Mouse (Mus musculus) heart, adult 8-10 months (tissue): ENCODE data around the gene Kdm4b. TPM values are rescaled to one million over a fixed set of nuclear protein-coding genes. Genes with fewer than 3 reads are reported as not detected.

Source experiments
- DNase-seq: peaks from one replicate; pipeline ENCODE4 v3.0.0; 2022; ENCODE audit warnings: low spot score
- total RNA-seq, 4 experiments: library from RNA; stranded (reverse); gene quantifications; 2 replicates each; pipeline ENCODE4 v1.2.4; 2022

Gene Kdm4b
- total RNA-seq, 4 experiments from 2014 or later: 29.0 to 34.4 (median 32.4) TPM

- no peak for DNase-seq
These were observed 27.6 kb upstream of the Kdm4b start for GRCm38 (mm10) chr17:56298238-56298637.

GRCm38 (mm10) chr17:56300186-56300585, 25.7 kb upstream of the Kdm4b start, which contains the start of gene Arrdc5:
Arrdc5 (minus strand) TSS chr17:56300286.
- DNase-seq: no peak

GRCm38 (mm10) chr17:56302363-56302996, 23.4 kb upstream of the Kdm4b start:
- DNase-seq: no peak

- peak; percentile 69 for DNase-seq
These were observed 22.6 kb upstream of the Kdm4b start, which contains the start of gene Uhrf1 for GRCm38 (mm10) chr17:56303160-56303846. Uhrf1 (plus strand) TSS chr17:56303321.

GRCm38 (mm10) chr17:56303847-56304586, 21.8 kb upstream of the Kdm4b start:
- DNase-seq: peak; percentile 94

DNA sequence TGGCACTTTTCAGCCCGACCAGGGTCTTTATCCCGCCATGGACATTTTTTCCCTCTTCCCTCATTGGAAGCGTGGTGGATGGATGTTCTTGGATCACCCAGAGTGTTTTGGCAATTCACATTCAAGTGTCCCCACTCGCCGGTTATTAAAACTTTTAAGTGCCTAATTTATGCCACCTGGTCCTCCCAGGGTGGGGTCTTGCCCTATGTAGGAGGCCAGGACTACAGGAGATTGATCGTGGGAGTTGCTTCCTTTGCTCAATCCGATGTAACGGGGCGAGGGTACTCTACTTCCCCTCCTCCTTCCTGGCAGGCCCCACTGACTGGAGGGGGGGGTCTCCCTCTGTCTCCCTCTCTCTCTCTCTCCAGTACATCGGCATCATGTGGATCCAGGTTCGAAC, 21.1 kb upstream of the Kdm4b start:
- no peak for DNase-seq

DNA sequence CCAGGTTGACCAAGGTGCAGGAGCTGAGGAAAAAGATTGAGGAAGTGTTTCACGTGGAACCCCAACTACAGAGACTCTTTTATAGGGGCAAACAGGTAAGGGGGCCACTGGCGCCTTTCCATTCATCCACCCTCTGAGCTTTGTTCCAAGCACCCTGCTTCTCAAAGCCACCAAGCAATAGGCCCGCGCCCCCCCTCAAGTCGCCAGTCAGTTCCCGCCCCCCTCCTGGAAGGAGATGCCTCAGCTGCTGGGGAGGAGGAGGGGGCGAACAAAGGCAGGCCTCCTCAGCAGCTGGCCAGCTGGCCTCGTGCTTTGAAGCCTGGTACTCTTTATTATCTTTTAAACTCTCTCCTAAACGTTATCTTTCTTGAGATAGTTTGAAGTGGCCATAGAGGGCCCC, 20.7 kb upstream of the Kdm4b start:
- no peak for DNase-seq

GRCm38 (mm10) chr17:56305826-56306225, 20.0 kb upstream of the Kdm4b start:
- DNase-seq: no peak

DNA sequence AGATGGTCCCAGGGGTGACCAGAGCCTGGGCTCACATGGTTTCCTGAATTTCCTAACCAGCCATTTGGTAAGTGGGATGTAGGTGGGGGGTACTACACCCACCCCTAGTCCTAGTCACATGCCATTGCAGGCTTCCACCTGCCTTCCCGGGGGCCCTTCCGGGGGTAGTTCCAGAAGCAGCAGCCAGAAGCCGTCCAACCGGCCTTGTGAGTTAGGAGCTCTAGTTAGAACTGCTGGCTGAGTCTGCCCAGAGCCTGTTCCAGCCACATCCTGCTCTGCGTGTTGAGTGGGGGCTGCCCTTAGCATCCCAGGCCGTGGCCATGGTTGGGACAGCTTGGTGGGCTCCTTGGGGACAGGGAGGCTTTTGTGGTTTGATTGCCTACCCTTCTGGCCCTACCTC, 17.8 kb upstream of the Kdm4b start:
- DNase-seq: no peak

GRCm38 (mm10) chr17:56309191-56309945, 16.5 kb upstream of the Kdm4b start:
- no peak for DNase-seq

GRCm38 (mm10) chr17:56324419-56324818, 1.4 kb upstream of the Kdm4b start:
- no peak for DNase-seq

GRCm38 (mm10) chr17:56326153-56327147, 588 bp downstream of the Kdm4b start:
- DNase-seq: no peak

DNA sequence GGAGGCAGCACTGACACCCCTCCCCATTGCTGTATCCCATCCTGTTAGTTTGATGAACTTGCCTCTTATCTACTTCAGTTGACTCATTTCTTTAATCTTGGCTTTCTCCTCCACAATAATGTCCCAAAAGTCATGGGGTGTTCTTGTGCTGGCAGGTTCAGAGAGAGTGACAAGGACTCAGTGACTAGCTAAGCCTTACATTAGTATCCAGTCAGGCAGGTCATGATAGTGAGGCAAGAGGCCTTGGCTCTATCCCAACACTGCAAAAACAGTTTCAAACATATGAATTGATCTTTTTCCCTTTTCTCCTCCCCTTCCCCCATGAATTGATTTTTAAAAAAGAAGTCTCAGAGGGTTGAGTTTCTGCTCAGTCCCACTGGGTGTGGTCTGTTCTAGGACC, 3.4 kb downstream of the Kdm4b start:
- DNase-seq: no peak

DNA sequence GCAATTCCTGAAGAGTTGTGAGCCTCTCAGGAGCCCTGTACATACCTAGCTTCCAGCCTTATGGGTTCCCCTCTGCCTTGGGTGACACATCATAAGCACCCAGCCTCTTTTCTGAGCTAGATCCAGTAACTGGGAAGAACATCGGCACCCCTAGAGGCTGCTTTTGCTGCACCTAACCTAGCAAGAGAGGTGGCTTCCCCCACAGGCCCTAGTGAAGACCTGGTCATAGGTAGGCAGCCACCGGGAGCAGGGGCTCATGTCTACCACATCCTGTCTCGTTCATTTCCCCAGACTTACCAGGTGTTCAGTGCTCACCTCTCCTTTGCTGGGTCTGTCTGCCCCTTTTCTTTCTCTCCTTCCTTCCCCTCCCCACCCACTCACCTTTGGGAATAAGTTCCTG, 4.5 kb downstream of the Kdm4b start:
- no peak for DNase-seq

DNA sequence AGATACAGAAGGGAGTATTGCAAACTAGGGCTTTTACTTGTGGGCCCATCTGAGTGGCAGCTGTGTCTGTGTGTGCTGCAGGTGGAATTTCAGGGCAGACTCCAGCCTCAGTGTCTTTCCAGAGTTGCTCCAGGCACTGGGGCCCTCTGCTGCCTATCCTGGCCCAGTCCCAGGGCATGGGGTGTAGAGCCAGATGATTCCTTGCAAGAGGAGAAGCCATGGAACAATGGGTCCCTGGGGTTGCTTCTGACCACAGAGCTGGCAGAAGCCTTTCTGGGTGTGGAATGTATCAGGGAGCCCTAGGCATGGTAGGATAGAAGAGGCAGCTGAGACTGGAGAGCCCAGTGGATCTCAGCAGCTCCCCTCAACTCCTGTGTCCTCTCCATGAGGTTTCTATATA, 5.4 kb downstream of the Kdm4b start:
- no peak for DNase-seq

DNA sequence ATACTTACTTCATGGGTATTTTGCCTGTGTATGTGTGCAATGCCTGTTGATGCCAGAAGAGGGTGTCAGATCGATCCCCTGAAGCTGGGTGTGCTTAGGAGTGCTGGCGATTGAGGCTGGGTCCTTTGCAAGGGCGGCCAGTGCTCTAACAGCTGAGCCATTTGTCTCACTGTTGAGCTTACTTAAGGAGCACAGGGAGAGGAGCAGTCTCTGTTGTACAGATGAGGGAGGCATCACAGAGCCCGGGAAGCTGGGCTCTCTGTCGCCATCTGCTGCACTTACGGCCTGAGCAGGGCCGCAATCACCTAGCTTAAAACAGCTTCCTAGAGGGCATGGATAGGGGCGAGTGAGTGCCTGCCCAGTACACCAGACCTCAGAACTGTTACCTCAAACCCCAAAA, 7.1 kb downstream of the Kdm4b start:
- no peak for DNase-seq

DNA sequence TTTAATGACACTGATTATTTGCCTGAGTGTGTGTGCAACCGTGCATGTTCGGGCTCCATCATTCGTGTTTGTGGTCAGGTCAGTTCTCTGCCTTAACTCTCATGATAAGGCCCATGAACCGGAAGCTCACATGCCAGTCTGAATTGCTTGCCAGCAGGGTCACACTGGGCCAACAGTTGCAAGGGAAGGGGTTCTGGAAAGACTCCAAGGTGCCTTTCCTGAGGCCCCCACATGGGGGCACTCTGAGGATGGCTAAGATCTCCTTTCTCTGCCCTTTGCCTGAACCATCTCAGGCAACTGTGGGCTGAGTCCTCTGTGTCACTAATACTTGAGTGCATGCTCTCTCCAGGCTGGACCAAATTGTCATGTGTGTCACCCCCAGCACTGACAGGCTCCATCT, 11.3 kb downstream of the Kdm4b start:
- peak; percentile 54 for DNase-seq

GRCm38 (mm10) chr17:56337791-56338190, 11.9 kb downstream of the Kdm4b start:
- no peak for DNase-seq

DNA sequence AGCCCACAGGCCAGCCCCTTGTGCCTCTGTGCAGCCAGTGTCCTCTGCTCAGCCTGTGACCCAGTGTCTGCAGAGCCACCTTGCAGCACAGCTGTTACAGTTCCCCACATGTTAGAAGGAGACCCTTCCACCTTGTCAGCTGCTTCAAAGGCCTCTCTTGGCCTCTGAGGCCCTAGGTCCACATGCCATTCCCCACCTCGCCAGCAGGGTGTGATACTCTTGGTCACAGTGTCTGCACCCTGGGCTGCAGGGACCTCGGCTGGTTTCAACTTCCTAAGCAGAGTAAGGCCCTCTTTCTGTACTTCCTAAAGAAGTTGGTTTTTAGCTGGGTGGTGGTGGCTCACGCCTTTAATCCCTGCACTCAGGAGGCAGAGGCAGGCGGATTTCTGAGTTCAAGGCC, 13.0 kb downstream of the Kdm4b start:
- no peak for DNase-seq

GRCm38 (mm10) chr17:56340717-56341116, 14.9 kb downstream of the Kdm4b start:
- no peak for DNase-seq

DNA sequence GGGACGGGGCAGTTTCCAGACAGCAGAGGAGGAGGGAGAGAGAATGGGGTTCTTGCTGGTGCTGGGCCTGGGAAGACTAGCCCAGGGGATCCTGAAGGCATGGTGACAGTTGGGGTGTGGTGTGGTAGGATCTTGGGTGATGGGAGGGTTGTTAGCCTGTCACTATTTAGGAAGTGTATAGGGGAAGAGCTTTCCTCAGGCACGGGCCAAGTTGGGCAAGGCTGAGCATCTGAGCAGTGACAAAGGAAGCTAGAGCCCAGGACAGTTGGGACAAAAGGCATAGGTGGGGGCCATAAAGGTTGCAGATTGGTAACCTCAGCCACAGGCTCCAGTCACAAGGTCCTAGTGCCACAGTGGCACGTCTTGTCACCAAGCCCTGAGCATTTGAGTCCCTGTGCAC, 17.6 kb downstream of the Kdm4b start:
- no peak for DNase-seq
